Mouse (Mus musculus): Measurements from ENCODE around the gene Ckap2. TPM values are rescaled to one million over a fixed set of nuclear protein-coding genes. Genes with fewer than 3 reads are reported as not detected.

The Ckap2 gene
- total and polyA plus RNA-seq, 3 experiments = 25.5 to 33.6 TPM; not detected in 1

GRCm38 (mm10) chr8:22228621-22229020, 43.0 kb upstream of the Ckap2 start:
- DNase-seq (ENCODE audit: low read depth, low spot score) = peak; percentile 28
- Histone ChIP-seq H3K9ac (ENCODE audit: control insufficient read depth, low read depth, low read length, poor library complexity, severe bottlenecking) (no peak overlapping the region), H3K36me3 (ENCODE audit: control insufficient read depth in 1 of 2, insufficient read depth in 2 of 2, low read length in 2 of 2) (peaks cover 0 to 2% of the 10 kb centered on the region in 2 experiments; a peak in 1 of 4 replicates), H3K9me3 (replicated peaks; ENCODE audit: insufficient read depth, low read length) (no peaks in the 10 kb centered on the region), H3K4me1 (ENCODE audit: control insufficient read depth in 1 of 2, insufficient read depth in 2 of 2, low read length in 2 of 2) (peaks cover 0 to 4% of the 10 kb centered on the region in 2 experiments; a peak in 2 of 4 replicates), H3K4me3 (ENCODE audit: control insufficient read depth in 1 of 2, insufficient read depth in 1 of 2, low read depth in 2 of 2, low read length in 2 of 2) (no peak overlapping the region), H3K79me2 (ENCODE audit: control insufficient read depth, insufficient read depth, low read length, poor library complexity) (no peaks in the 10 kb centered on the region), H3K27me3 (ENCODE audit: control insufficient read depth in 1 of 2, insufficient read depth in 2 of 2, low read length in 2 of 2) (no peaks in the 10 kb centered on the region), H3K27ac (ENCODE audit: control insufficient read depth, low read depth, low read length) (no peak overlapping the region)
- TF ChIP-seq JUND (IDR thresholded peaks at IDR 0.05; ENCODE audit: low read depth, low read length) (no peak), MEF2A (IDR thresholded peaks at IDR 0.05; ENCODE audit: extremely low read depth, insufficient replicate concordance, low read depth, low read length, poor library complexity, severe bottlenecking) (no peak), CHD2 (IDR thresholded peaks at IDR 0.05; ENCODE audit: low read length) (no peak)

GRCm38 (mm10) chr8:22227061-22227877, 41.6 kb upstream of the Ckap2 start, which contains the start of gene Thsd1:
Gene Thsd1, plus strand, starts transcription at chr8:22227313.
- Histone ChIP-seq H3K27me3 (ENCODE audit: control insufficient read depth in 1 of 2, insufficient read depth in 2 of 2, low read length in 2 of 2) (no peaks in the 10 kb centered on the region), H3K4me1 (ENCODE audit: control insufficient read depth in 1 of 2, insufficient read depth in 2 of 2, low read length in 2 of 2) (peaks cover 0 to 4% of the 10 kb centered on the region in 2 experiments; a peak in 2 of 4 replicates), H3K9me3 (replicated peaks; ENCODE audit: insufficient read depth, low read length) (no peaks in the 10 kb centered on the region), H3K79me2 (ENCODE audit: control insufficient read depth, insufficient read depth, low read length, poor library complexity) (no peaks in the 10 kb centered on the region), H3K9ac (ENCODE audit: control insufficient read depth, low read depth, low read length, poor library complexity, severe bottlenecking) (no peak within 1 kb of the TSS), H3K4me3 (ENCODE audit: control insufficient read depth in 1 of 2, insufficient read depth in 1 of 2, low read depth in 2 of 2, low read length in 2 of 2) (peak within 1 kb of the TSS; percentile 19 to 44; a peak in 3 of 4 replicates), H3K27ac (ENCODE audit: control insufficient read depth, low read depth, low read length) (no peak within 1 kb of the TSS), H3K36me3 (ENCODE audit: control insufficient read depth in 1 of 2, insufficient read depth in 2 of 2, low read length in 2 of 2) (peaks cover 0 to 2% of the 10 kb centered on the region in 2 experiments; a peak in 1 of 4 replicates)
- peak; percentile 17 for DNase-seq (ENCODE audit: low read depth, low spot score)
- TF ChIP-seq KAT2A (conservative IDR thresholded peaks at IDR 0.05; ENCODE audit: low read depth, low read length) (no peak), NELFE (IDR thresholded peaks at IDR 0.05; ENCODE audit: low read depth, low read length) (no peak), MAX (IDR thresholded peaks at IDR 0.05; ENCODE audit: low read length) (no peak), RAD21 (IDR thresholded peaks at IDR 0.05; ENCODE audit: low read depth, low read length) (no peak), NRF1 (IDR thresholded peaks at IDR 0.05; ENCODE audit: insufficient read depth, low read depth, low read length, poor library complexity, severe bottlenecking) (no peak)

GRCm38 (mm10) chr8:22226361-22226760, 40.7 kb upstream of the Ckap2 start:
- H3K9me3 ChIP-seq (replicated peaks; ENCODE audit: insufficient read depth, low read length) = no peaks in the 10 kb centered on the region
- no peak overlapping the region for H3K27ac ChIP-seq (ENCODE audit: control insufficient read depth, low read depth, low read length)
- H3K36me3 ChIP-seq (ENCODE audit: control insufficient read depth in 1 of 2, insufficient read depth in 2 of 2, low read length in 2 of 2) = peaks cover 0 to 2% of the 10 kb centered on the region in 2 experiments; a peak in 1 of 4 replicates
- no peaks in the 10 kb centered on the region for H3K27me3 ChIP-seq (ENCODE audit: control insufficient read depth in 1 of 2, insufficient read depth in 2 of 2, low read length in 2 of 2)
- no peaks in the 10 kb centered on the region for H3K79me2 ChIP-seq (ENCODE audit: control insufficient read depth, insufficient read depth, low read length, poor library complexity)
- peaks cover 0 to 4% of the 10 kb centered on the region in 2 experiments; a peak in 2 of 4 replicates for H3K4me1 ChIP-seq (ENCODE audit: control insufficient read depth in 1 of 2, insufficient read depth in 2 of 2, low read length in 2 of 2)
- H3K4me3 ChIP-seq (ENCODE audit: control insufficient read depth in 1 of 2, insufficient read depth in 1 of 2, low read depth in 2 of 2, low read length in 2 of 2) = no peak overlapping the region
- no peak overlapping the region for H3K9ac ChIP-seq (ENCODE audit: control insufficient read depth, low read depth, low read length, poor library complexity, severe bottlenecking)
- no peak for DNase-seq (ENCODE audit: low read depth, low spot score)
- TF ChIP-seq JUND (IDR thresholded peaks at IDR 0.05; ENCODE audit: low read depth, low read length) = no peak
- TF ChIP-seq CHD1 (IDR thresholded peaks at IDR 0.05; ENCODE audit: low read depth, low read length) = no peak
- TF ChIP-seq MAFK (IDR thresholded peaks at IDR 0.05; ENCODE audit: borderline replicate concordance, low read depth, low read length) = no peak
- no peak for TF ChIP-seq HCFC1 (IDR thresholded peaks at IDR 0.05; ENCODE audit: low read depth, low read length)
- TF ChIP-seq ZKSCAN1 (IDR thresholded peaks at IDR 0.05; ENCODE audit: low read depth, low read length) = no peak
- no peak for TF ChIP-seq USF1 (IDR thresholded peaks at IDR 0.05; ENCODE audit: low read depth, low read length)
- no peak for TF ChIP-seq UBTF (IDR thresholded peaks at IDR 0.05; ENCODE audit: borderline replicate concordance, insufficient read depth, low read depth, low read length)
- TF ChIP-seq ELF1 (IDR thresholded peaks at IDR 0.05; ENCODE audit: low read depth, low read length) = no peak
- no peak for TF ChIP-seq ZMIZ1 (IDR thresholded peaks at IDR 0.05; ENCODE audit: low read depth, low read length)
- no peak for TF ChIP-seq NRF1 (IDR thresholded peaks at IDR 0.05; ENCODE audit: insufficient read depth, low read depth, low read length, poor library complexity, severe bottlenecking)
- no peak for TF ChIP-seq CHD2 (IDR thresholded peaks at IDR 0.05; ENCODE audit: low read length)

Data from MEL (cell line).